Mouse (Mus musculus): ENCODE data around the gene Cdh18. TPM values are rescaled to one million over a fixed set of nuclear protein-coding genes. Genes with fewer than 3 reads are reported as not detected.

The Cdh18 gene
- polyA plus RNA-seq, 1 experiment from 2014 or later = 0.94 TPM

DNA sequence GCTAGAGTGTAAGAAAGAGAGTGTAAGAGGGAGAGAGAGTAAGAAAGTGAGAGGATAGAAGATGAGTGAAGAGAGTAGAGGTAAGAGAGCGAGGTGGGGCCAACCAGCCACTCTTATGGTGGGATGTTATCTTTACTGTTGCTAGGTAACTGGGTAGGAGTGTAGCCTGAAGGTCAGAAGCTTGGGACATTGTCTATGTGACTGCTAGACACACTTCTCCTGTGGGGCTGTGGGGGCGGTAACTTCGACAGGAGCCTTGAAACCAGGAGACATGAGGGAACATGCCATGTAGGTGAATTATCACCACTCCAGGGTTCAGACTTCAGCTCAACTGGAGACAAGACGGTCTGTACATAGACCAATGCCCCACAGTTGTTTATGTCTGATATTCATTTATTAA is 227.5 kb downstream of the Cdh18 start:
- no peaks in the 10 kb centered on the region for H3K4me1 ChIP-seq
- 88% methylated on average over 4 of the region's 4 CpGs for WGBS
- H3K9me3 ChIP-seq (replicated peaks) = no peaks in the 10 kb centered on the region
- no peak overlapping the region for H3K4me3 ChIP-seq
- no peak overlapping the region for H3K27ac ChIP-seq
- H3K9ac ChIP-seq = no peak overlapping the region
- no peaks in the 10 kb centered on the region for H3K36me3 ChIP-seq (ENCODE audit: poor library complexity, severe bottlenecking)
- no peak overlapping the region for H3K4me2 ChIP-seq
- H3K27me3 ChIP-seq = no peaks in the 10 kb centered on the region
- no peak for ATAC-seq

DNA sequence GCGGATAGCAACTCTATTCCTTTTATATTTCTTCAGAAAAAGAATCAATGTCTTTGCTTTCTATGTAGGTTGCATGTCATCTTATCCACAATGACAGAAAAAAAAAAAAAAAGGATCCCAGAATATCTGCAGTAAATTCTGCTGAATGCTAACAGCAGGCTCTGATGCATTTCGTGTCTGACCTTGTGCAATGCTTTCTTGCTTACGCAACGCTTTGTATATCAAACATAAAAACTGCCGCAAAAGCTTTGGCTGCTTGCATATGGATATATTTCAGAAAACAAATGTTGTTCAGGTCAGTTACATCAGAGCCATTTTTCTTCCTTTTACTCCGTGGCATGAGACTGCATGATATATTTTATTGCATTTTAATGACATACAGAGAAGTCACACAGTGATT is 240.9 kb downstream of the Cdh18 start:
- no peaks in the 10 kb centered on the region for H3K27me3 ChIP-seq
- ATAC-seq = no peak
- WGBS = 89% methylated on average over 6 of the region's 6 CpGs

GRCm38 (mm10) chr15:22791791-22792190 is 243.0 kb downstream of the Cdh18 start:
- WGBS = 92% methylated on average over 3 of the region's 3 CpGs
- H3K27ac ChIP-seq = no peak overlapping the region
- H3K4me2 ChIP-seq = no peak overlapping the region
- no peak overlapping the region for H3K9ac ChIP-seq
- ATAC-seq = no peak
- no peaks in the 10 kb centered on the region for H3K4me1 ChIP-seq
- H3K9me3 ChIP-seq (replicated peaks) = no peaks in the 10 kb centered on the region
- H3K36me3 ChIP-seq (ENCODE audit: poor library complexity, severe bottlenecking) = no peaks in the 10 kb centered on the region
- no peaks in the 10 kb centered on the region for H3K27me3 ChIP-seq
- H3K4me3 ChIP-seq = no peak overlapping the region

More for the DNA sequence above, 240.9 kb downstream of the Cdh18 start:
- no peak overlapping the region for H3K4me2 ChIP-seq
- no peaks in the 10 kb centered on the region for H3K36me3 ChIP-seq (ENCODE audit: poor library complexity, severe bottlenecking)
- H3K27ac ChIP-seq = no peak overlapping the region
- H3K9ac ChIP-seq = no peak overlapping the region
- no peaks in the 10 kb centered on the region for H3K9me3 ChIP-seq (replicated peaks)
- H3K4me1 ChIP-seq = no peaks in the 10 kb centered on the region
- no peak overlapping the region for H3K4me3 ChIP-seq

- no peak overlapping the region for H3K27ac ChIP-seq
- ATAC-seq = no peak
- H3K9ac ChIP-seq = no peak overlapping the region
- H3K4me2 ChIP-seq = no peak overlapping the region
- H3K4me1 ChIP-seq = no peaks in the 10 kb centered on the region
- H3K9me3 ChIP-seq (replicated peaks) = no peaks in the 10 kb centered on the region
- no peaks in the 10 kb centered on the region for H3K36me3 ChIP-seq (ENCODE audit: poor library complexity, severe bottlenecking)
- H3K27me3 ChIP-seq = no peaks in the 10 kb centered on the region
- no peak overlapping the region for H3K4me3 ChIP-seq
Observed at GRCm38 (mm10) chr15:22833127-22833526, 284.3 kb downstream of the Cdh18 start.

DNA sequence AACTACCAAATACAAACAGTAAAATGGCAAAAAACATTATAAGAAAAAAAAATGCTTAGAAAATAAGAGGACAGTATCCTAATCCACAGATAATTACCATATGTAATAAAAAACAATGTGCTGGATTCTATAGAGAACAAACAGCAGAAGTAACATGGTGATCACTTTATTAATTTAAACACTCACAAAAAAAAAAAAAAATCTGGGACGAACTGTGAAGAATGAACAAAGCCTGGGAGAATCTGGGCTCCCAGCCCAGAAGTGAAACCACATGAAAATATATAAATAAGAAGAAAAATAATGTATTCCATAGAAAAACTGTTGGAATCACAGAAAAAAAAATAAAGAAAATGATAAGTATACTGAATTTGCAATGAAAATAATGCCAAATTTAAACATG is 288.4 kb downstream of the Cdh18 start:
- H3K4me1 ChIP-seq = no peaks in the 10 kb centered on the region
- H3K36me3 ChIP-seq (ENCODE audit: poor library complexity, severe bottlenecking) = no peaks in the 10 kb centered on the region
- H3K27me3 ChIP-seq = no peaks in the 10 kb centered on the region
- H3K27ac ChIP-seq = no peak overlapping the region
- no peak overlapping the region for H3K9ac ChIP-seq
- WGBS = 71% methylated on average over 1 of the region's 1 CpGs
- ATAC-seq = no peak
- H3K4me3 ChIP-seq = no peak overlapping the region
- no peak overlapping the region for H3K4me2 ChIP-seq
- H3K9me3 ChIP-seq (replicated peaks) = no peaks in the 10 kb centered on the region

GRCm38 (mm10) chr15:22857704-22858103 is 308.9 kb downstream of the Cdh18 start:
- no peaks in the 10 kb centered on the region for H3K27me3 ChIP-seq
- H3K27ac ChIP-seq = no peak overlapping the region
- no peaks in the 10 kb centered on the region for H3K4me1 ChIP-seq
- H3K36me3 ChIP-seq (ENCODE audit: poor library complexity, severe bottlenecking) = no peaks in the 10 kb centered on the region
- no peak overlapping the region for H3K4me3 ChIP-seq
- no peak overlapping the region for H3K4me2 ChIP-seq
- no peak for ATAC-seq
- no peak overlapping the region for H3K9ac ChIP-seq
- H3K9me3 ChIP-seq (replicated peaks) = no peaks in the 10 kb centered on the region

DNA sequence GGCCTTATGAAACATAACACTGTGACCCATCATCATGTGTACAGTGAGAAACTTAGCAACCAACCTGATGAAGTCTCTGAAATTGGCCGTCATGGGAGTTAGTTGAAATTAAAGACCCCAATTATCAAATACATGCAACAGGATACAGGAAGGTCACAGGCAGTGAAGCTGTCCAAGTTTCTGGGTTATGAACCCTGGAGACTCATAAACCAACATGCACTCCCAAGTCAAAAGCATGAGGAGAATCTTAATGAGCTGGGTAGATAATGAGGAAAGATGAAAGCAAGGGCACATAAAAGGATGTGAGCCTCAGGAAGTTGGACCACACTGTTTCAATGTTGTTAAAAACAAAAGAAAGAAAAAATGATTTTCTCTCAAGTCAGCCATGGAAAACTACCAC is 321.9 kb downstream of the Cdh18 start:
- Histone ChIP-seq H3K4me3 (no peak overlapping the region), H3K4me1 (no peaks in the 10 kb centered on the region; the same call in 1 of the 2 replicates), H3K27ac (no peak overlapping the region), H3K9ac (no peak overlapping the region), H3K4me2 (no peak overlapping the region), H3K9me3 (replicated peaks) (no peaks in the 10 kb centered on the region), H3K36me3 (ENCODE audit: poor library complexity, severe bottlenecking) (no peaks in the 10 kb centered on the region), H3K27me3 (no peaks in the 10 kb centered on the region)
- no peak for ATAC-seq
- WGBS = 51% methylated on average over 1 of the region's 1 CpGs

DNA sequence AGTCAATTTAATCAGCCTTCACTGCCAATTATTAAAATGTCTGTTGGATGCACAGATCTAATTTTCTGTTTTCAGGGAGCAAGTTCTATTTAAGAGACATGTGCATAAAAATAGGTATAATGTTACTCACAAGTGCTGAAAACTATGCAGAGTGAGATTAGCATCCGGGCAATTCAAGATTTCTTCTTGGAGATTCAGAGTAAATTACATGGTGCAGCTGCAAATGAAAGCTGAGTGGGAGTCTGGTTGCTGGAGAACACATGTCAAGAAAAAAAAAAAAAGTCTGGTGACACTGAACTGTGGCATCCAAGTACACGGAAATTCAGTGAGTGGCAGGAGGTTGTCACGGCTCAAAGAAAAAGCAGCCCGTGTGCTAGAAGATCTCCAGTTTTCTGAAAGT is 348.9 kb downstream of the Cdh18 start:
- Histone ChIP-seq H3K9ac (no peak overlapping the region), H3K9me3 (replicated peaks) (no peaks in the 10 kb centered on the region), H3K4me1 (no peaks in the 10 kb centered on the region), H3K4me2 (no peak overlapping the region), H3K27me3 (no peaks in the 10 kb centered on the region), H3K27ac (no peak overlapping the region), H3K4me3 (no peak overlapping the region), H3K36me3 (ENCODE audit: poor library complexity, severe bottlenecking) (no peaks in the 10 kb centered on the region)
- 69% methylated on average over 4 of the region's 4 CpGs for WGBS
- ATAC-seq = no peak

- no peak overlapping the region for H3K4me2 ChIP-seq
- no peak for ATAC-seq
Observed at GRCm38 (mm10) chr15:22898208-22898607, 349.4 kb downstream of the Cdh18 start.

GRCm38 (mm10) chr15:22914444-22914843 is 365.6 kb downstream of the Cdh18 start:
- ATAC-seq = no peak
- no peaks in the 10 kb centered on the region for H3K36me3 ChIP-seq (ENCODE audit: poor library complexity, severe bottlenecking)
- no peaks in the 10 kb centered on the region for H3K4me1 ChIP-seq

More at GRCm38 (mm10) chr15:22898208-22898607, 349.4 kb downstream of the Cdh18 start:
- no peaks in the 10 kb centered on the region for H3K36me3 ChIP-seq (ENCODE audit: poor library complexity, severe bottlenecking)
- no peaks in the 10 kb centered on the region for H3K9me3 ChIP-seq (replicated peaks)
- no peaks in the 10 kb centered on the region for H3K4me1 ChIP-seq
- no peaks in the 10 kb centered on the region for H3K27me3 ChIP-seq
- no peak overlapping the region for H3K27ac ChIP-seq
- no peak overlapping the region for H3K9ac ChIP-seq
- H3K4me3 ChIP-seq = no peak overlapping the region
- 83% methylated on average over 4 of the region's 4 CpGs for WGBS

DNA sequence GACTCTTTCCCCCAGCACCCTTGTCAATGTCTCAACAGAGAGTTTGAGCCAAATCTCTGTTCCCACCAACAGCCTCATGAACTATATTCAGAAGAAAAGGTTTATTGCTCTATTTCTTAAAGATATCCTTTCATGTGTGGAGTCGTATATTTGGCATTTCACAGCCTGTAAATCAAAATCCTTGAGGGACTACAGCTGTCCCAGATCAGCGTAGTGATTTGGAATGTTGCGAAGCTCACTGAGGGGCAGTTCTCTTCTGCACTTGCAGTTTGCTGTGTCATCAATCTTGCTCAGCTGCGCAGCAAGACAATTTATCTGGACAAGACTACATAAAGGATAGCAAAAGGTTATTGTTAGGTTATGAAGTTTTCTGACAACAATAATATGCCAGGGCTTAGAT is 385.5 kb downstream of the Cdh18 start:
- Histone ChIP-seq H3K4me1 (no peaks in the 10 kb centered on the region), H3K9me3 (replicated peaks) (no peaks in the 10 kb centered on the region), H3K27me3 (no peaks in the 10 kb centered on the region), H3K27ac (no peak overlapping the region), H3K9ac (no peak overlapping the region), H3K4me3 (no peak overlapping the region), H3K36me3 (ENCODE audit: poor library complexity, severe bottlenecking) (no peaks in the 10 kb centered on the region), H3K4me2 (no peak overlapping the region)
- ATAC-seq = no peak
- 86% methylated on average over 4 of the region's 4 CpGs for WGBS

More at GRCm38 (mm10) chr15:22914444-22914843, 365.6 kb downstream of the Cdh18 start:
- H3K27me3 ChIP-seq = no peaks in the 10 kb centered on the region
- no peak overlapping the region for H3K27ac ChIP-seq
- no peak overlapping the region for H3K9ac ChIP-seq
- no peaks in the 10 kb centered on the region for H3K9me3 ChIP-seq (replicated peaks)
- H3K4me3 ChIP-seq = no peak overlapping the region
- H3K4me2 ChIP-seq = no peak overlapping the region

DNA sequence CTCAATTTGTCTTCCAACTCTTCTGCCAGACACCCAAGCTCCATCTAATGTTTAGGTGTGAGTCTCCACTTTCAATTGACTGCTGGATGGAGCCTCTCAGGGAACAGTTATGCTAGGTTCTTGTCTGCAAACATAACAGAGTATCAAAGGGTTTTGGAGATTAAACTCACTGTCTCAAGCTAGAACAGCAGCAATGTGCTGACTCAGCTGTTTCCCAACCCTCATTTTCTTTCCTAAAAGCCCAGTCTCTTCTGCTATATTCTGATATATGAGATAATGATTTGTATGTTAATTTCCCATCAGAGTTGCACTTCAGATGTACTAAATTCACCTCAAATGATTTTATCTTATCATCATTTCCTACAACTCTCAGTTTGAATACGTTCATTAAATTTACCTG is 398.4 kb downstream of the Cdh18 start:
- no peak overlapping the region for H3K27ac ChIP-seq
- 81% methylated on average over 1 of the region's 1 CpGs for WGBS
- ATAC-seq = no peak
- H3K4me2 ChIP-seq = no peak overlapping the region
- no peaks in the 10 kb centered on the region for H3K9me3 ChIP-seq (replicated peaks)
- H3K4me1 ChIP-seq = no peaks in the 10 kb centered on the region
- no peak overlapping the region for H3K4me3 ChIP-seq
- H3K36me3 ChIP-seq (ENCODE audit: poor library complexity, severe bottlenecking) = no peaks in the 10 kb centered on the region
- no peak overlapping the region for H3K9ac ChIP-seq
- no peaks in the 10 kb centered on the region for H3K27me3 ChIP-seq

DNA sequence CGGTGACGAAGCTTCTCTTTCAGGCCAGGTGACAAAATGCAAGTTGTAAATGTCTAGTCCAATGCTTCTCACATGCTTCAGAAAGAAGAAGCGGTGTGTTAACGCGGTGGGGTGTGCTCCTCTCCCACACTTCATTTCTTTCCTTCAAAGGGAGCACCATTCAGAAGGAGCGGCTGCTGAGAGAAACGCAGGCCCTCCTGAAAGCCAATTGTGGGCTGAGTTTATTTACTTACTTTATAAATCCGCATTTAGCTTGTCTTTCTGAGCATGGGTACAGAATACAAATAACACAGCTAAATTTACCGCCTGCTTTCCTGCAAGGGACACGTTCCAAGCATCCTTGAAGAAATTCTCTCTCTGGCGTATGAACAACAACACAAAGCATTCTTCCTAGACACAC is 420.6 kb downstream of the Cdh18 start:
- Histone ChIP-seq H3K36me3 (ENCODE audit: poor library complexity, severe bottlenecking) (no peaks in the 10 kb centered on the region), H3K9me3 (replicated peaks) (no peaks in the 10 kb centered on the region), H3K27me3 (no peaks in the 10 kb centered on the region), H3K4me3 (no peak overlapping the region), H3K27ac (no peak overlapping the region), H3K4me2 (no peak overlapping the region), H3K4me1 (no peaks in the 10 kb centered on the region), H3K9ac (no peak overlapping the region)
- no peak for ATAC-seq
- WGBS = 67% methylated on average over 11 of the region's 11 CpGs
